Mouse (Mus musculus): ENCODE data around the gene Pdgfc. TPM values are rescaled to one million over a fixed set of nuclear protein-coding genes. Genes with fewer than 3 reads are reported as not detected.

The Pdgfc gene
- polyA plus RNA-seq, 1 experiment: 4.6 TPM

DNA sequence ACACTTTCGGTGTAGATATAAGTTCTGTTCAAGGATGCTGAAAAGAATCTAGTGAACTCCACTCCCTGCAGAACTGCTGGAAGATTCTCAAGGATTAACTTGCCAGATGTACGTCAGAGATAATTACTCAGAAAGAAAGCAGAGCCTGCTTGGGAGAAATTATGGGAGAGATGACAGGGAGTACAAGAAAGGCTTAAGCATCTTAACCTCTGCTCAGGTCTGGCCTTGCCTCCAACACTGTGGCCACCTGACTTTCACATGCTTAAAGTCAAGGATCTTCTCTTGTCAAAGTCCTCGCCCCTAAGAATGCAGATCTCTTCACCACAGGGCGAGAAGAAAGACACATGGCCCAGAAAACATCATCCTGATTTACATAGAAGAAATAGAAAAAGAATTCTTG, 185.5 kb downstream of the Pdgfc start:
- no peak for TF ChIP-seq CTCF (IDR thresholded peaks at IDR 0.05; ENCODE audit: extremely low read depth, insufficient read depth, low read length)
- no peak for TF ChIP-seq POLR2A (IDR thresholded peaks at IDR 0.05; ENCODE audit: extremely low read depth, insufficient read depth, low read length)
- H3K4me3 ChIP-seq (ENCODE audit: insufficient read depth, low read length): no peak overlapping the region
- no peaks in the 10 kb centered on the region for H3K4me1 ChIP-seq (ENCODE audit: control insufficient read depth, insufficient read depth, low read length)
- no peak overlapping the region for H3K27ac ChIP-seq (ENCODE audit: insufficient read depth, low read length)

- Histone ChIP-seq H3K4me3 (ENCODE audit: insufficient read depth, low read length) (no peak overlapping the region), H3K27ac (ENCODE audit: insufficient read depth, low read length) (no peak overlapping the region)
- no peak for TF ChIP-seq POLR2A (IDR thresholded peaks at IDR 0.05; ENCODE audit: extremely low read depth, insufficient read depth, low read length)
- no peak for TF ChIP-seq CTCF (IDR thresholded peaks at IDR 0.05; ENCODE audit: extremely low read depth, insufficient read depth, low read length)
These were observed 192.1 kb downstream of the Pdgfc start for GRCm38 (mm10) chr3:81228344-81228743.

GRCm38 (mm10) chr3:81242697-81243590, 206.7 kb downstream of the Pdgfc start:
- Histone ChIP-seq H3K27ac (ENCODE audit: insufficient read depth, low read length) (no peak overlapping the region), H3K4me3 (ENCODE audit: insufficient read depth, low read length) (no peak overlapping the region), H3K4me1 (ENCODE audit: control insufficient read depth, insufficient read depth, low read length) (no peaks in the 10 kb centered on the region)
- TF ChIP-seq CTCF (IDR thresholded peaks at IDR 0.05; ENCODE audit: extremely low read depth, insufficient read depth, low read length) (no peak), POLR2A (IDR thresholded peaks at IDR 0.05; ENCODE audit: extremely low read depth, insufficient read depth, low read length) (no peak)

More at GRCm38 (mm10) chr3:81228344-81228743, 192.1 kb downstream of the Pdgfc start:
- no peaks in the 10 kb centered on the region for H3K4me1 ChIP-seq (ENCODE audit: control insufficient read depth, insufficient read depth, low read length)

GRCm38 (mm10) chr3:81243591-81243990, 207.4 kb downstream of the Pdgfc start:
- H3K4me3 ChIP-seq (ENCODE audit: insufficient read depth, low read length): no peak overlapping the region
- H3K4me1 ChIP-seq (ENCODE audit: control insufficient read depth, insufficient read depth, low read length): no peaks in the 10 kb centered on the region
- no peak for TF ChIP-seq POLR2A (IDR thresholded peaks at IDR 0.05; ENCODE audit: extremely low read depth, insufficient read depth, low read length)
- TF ChIP-seq CTCF (IDR thresholded peaks at IDR 0.05; ENCODE audit: extremely low read depth, insufficient read depth, low read length): no peak
- no peak overlapping the region for H3K27ac ChIP-seq (ENCODE audit: insufficient read depth, low read length)

GRCm38 (mm10) chr3:81262801-81263200, 226.6 kb downstream of the Pdgfc start:
- no peak overlapping the region for H3K4me3 ChIP-seq (ENCODE audit: insufficient read depth, low read length)
- TF ChIP-seq CTCF (IDR thresholded peaks at IDR 0.05; ENCODE audit: extremely low read depth, insufficient read depth, low read length) (no peak), POLR2A (IDR thresholded peaks at IDR 0.05; ENCODE audit: extremely low read depth, insufficient read depth, low read length) (no peak)

More at GRCm38 (mm10) chr3:81262801-81263200, 226.6 kb downstream of the Pdgfc start:
- H3K27ac ChIP-seq (ENCODE audit: insufficient read depth, low read length): no peak overlapping the region
- H3K4me1 ChIP-seq (ENCODE audit: control insufficient read depth, insufficient read depth, low read length): no peaks in the 10 kb centered on the region

Other genes starting within 250 kb of the Pdgfc start
- 232 and 271 TPM in 2 replicates for gene Gria2, start 233.6 kb upstream of the Pdgfc start, polyA plus RNA-seq (2012; rRNA removed)
- gene Glrb, start 122.8 kb upstream of the Pdgfc start, polyA plus RNA-seq (2012; rRNA removed): 139 and 142 TPM in 2 replicates

All from cortical plate, adult 2 months (tissue).